Mouse (Mus musculus) kidney, embryonic 15.5 days (tissue): ENCODE data around the gene Spic. TPM values are rescaled to one million over a fixed set of nuclear protein-coding genes. Genes with fewer than 3 reads are reported as not detected.

ENCODE experiments used
- ATAC-seq: fragments of 200-750 bp; cut with Nextera tagmentation; replicated peaks from 2 replicates; pipeline ENCODE4 v1.8.0; 2017; ENCODE audit warnings: moderate TSS enrichment; ENCODE audit not compliant: low FRiP score
- H3K27ac ChIP-seq: fragments of 300-500 bp; sonication (generic); 2 replicates; pipeline ENCODE4 v1.5.1; 2015; ENCODE audit warnings: mild to moderate bottlenecking, inconsistent platforms
- H3K27me3 ChIP-seq: fragments of 300-500 bp; sonication (generic); 2 replicates; pipeline ENCODE4 v1.6.1; 2015; ENCODE audit warnings: inconsistent platforms
- H3K36me3 ChIP-seq: fragments of 300-500 bp; sonication (generic); 2 replicates; pipeline ENCODE4 v1.6.1; 2015; ENCODE audit warnings: inconsistent platforms
- H3K4me1 ChIP-seq: fragments of 300-500 bp; sonication (generic); 2 replicates; pipeline ENCODE4 v1.6.1; 2015; ENCODE audit warnings: inconsistent platforms
- H3K4me2 ChIP-seq: fragments of 300-500 bp; sonication (generic); 2 replicates; pipeline ENCODE4 v1.6.1; 2015; ENCODE audit warnings: moderate library complexity, mild to moderate bottlenecking, inconsistent platforms
- H3K4me3 ChIP-seq: fragments of 300-500 bp; sonication (generic); replicated peaks from 2 replicates; pipeline ENCODE4 v1.5.1; 2015; ENCODE audit warnings: mild to moderate bottlenecking, inconsistent platforms
- H3K9ac ChIP-seq: fragments of 300-500 bp; sonication (generic); 2 replicates; pipeline ENCODE4 v1.6.1; 2015; ENCODE audit warnings: mild to moderate bottlenecking, inconsistent platforms
- H3K9me3 ChIP-seq: fragments of 300-500 bp; sonication (generic); replicated peaks from 2 replicates; pipeline ENCODE4 v1.6.1; 2016; ENCODE audit warnings: inconsistent platforms
- WGBS: fragments of 180-500 bp; shearing (Covaris S2); methylation state at CpG from one replicate; pipeline ENCODE4 v1.1.7; 2015; ENCODE audit warnings: mixed read lengths; 5-methylcytosine and 5-hydroxymethylcytosine counted together
- polyA plus RNA-seq: library from polyadenylated mRNA; unstranded; fragments of >200 nt; fragmentation: Nextera tagmentation; extraction: Ambion mirVana; gene quantifications from 2 replicates; pipeline ENCODE4 v1.2.1, GENCODE M21; 2015

Spic gene
- polyA plus RNA-seq, 1 experiment from 2014 or later = 1.0 TPM

DNA sequence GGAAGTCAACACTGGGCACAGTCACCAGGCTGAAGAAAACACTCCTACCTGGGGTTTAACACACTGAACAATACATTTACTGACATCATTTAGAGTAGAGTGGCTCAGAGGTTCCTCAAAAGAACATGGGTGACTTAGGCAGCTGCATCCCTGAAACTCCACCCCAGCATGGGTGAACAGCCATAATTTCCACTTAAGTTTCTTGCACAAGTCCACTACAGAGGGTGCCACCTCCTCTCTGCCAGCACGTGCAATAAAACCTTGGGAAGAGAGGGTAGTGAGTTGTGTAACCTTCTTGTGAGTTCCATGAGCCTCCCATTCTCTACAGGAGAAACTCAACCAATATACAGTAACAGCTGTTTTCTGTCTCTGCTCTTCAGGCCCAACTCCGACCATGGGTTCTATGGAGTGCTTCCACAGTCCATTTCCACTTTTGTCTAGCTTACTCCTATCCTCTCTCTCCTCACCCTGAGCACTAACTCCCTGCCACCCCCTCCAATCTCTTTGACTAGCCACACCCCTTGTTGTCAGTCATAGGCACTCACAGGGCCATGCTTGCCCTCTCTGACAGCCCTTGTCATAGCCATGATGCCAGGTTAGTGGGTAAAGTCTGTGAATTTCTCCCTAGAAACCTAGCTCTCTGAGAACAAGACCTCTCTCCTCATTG, 54.0 kb downstream of the Spic start:
- no peak for ATAC-seq
- WGBS = 71% methylated on average over 2 of the region's 2 CpGs
- Histone ChIP-seq H3K36me3 (no peaks in the 10 kb centered on the region), H3K4me2 (no peak overlapping the region), H3K9ac (no peak overlapping the region), H3K27ac (no peak overlapping the region), H3K9me3 (no peaks in the 10 kb centered on the region), H3K27me3 (no peaks in the 10 kb centered on the region), H3K4me1 (no peaks in the 10 kb centered on the region), H3K4me3 (no peak overlapping the region)

DNA sequence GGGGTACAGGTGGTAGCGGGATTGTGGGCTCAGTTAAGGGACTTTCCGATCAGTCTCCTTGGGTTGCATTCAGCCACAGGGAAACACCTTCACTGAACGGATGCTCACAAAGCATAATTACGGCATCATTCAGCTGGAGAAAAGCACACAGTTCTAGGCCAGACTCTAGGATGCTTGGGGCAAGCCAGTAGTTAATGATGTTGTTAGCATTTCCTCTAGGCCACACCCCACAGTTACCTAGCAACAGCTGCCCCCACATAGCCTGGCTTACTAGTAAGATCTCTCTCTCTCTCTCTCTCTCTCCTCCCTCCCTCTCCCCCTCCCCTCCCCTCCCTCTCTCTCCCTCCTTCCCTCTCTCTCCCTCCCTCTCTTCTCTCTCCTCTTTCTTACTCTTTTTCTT, 57.8 kb downstream of the Spic start:
- Histone ChIP-seq H3K27me3 (no peaks in the 10 kb centered on the region), H3K9me3 (no peaks in the 10 kb centered on the region), H3K4me1 (0 out of 2 replicates have a peak, but pooled peaks cover 4% of the 10 kb centered on the region), H3K9ac (no peak overlapping the region), H3K27ac (no peak overlapping the region), H3K4me3 (no peak overlapping the region), H3K4me2 (no peak overlapping the region), H3K36me3 (no peaks in the 10 kb centered on the region)
- no peak; the same call in 1 of the 2 replicates for ATAC-seq
- WGBS = 64% methylated on average over 4 of the region's 4 CpGs

- no peaks in the 10 kb centered on the region for H3K36me3 ChIP-seq
- WGBS = 76% methylated on average over 3 of the region's 3 CpGs
- no peak overlapping the region for H3K9ac ChIP-seq
- H3K27me3 ChIP-seq = no peaks in the 10 kb centered on the region
- no peak overlapping the region for H3K4me3 ChIP-seq
- H3K27ac ChIP-seq = no peak overlapping the region
- 0 out of 2 replicates have a peak, but pooled peaks cover 4% of the 10 kb centered on the region for H3K4me1 ChIP-seq
- ATAC-seq = no peak
- H3K4me2 ChIP-seq = no peak overlapping the region
- H3K9me3 ChIP-seq = no peaks in the 10 kb centered on the region
Observed at GRCm38 (mm10) chr10:88626176-88626575, 58.6 kb downstream of the Spic start.

Other genes with a start within 250 kb of the Spic start
- 0.23 and 0.24 TPM in 2 replicates for gene Sycp3, start 225.4 kb downstream of the Spic start, polyA plus RNA-seq
- gene Chpt1, start 180.9 kb downstream of the Spic start, polyA plus RNA-seq = 42.5 and 55.4 TPM in 2 replicates
- gene Mybpc1, start 79.9 kb downstream of the Spic start, polyA plus RNA-seq = 8.4 and 17.8 TPM in 2 replicates
- 191 and 193 TPM in 2 replicates for gene Arl1, start 45.8 kb upstream of the Spic start, polyA plus RNA-seq
- gene Utp20, start 141.8 kb upstream of the Spic start, polyA plus RNA-seq = 17.1 and 20.9 TPM in 2 replicates
- gene Slc5a8, start 201.0 kb upstream of the Spic start, polyA plus RNA-seq = 10.1 and 10.7 TPM in 2 replicates